Mouse (Mus musculus) brain, embryonic 14.5 days (tissue): ENCODE results near the gene Msrb3.

Experiments used
- CTCF ChIP-seq: fragments of 200-500 bp; IDR thresholded peaks from 2 replicates; pipeline ENCODE4 v1.5.1; 2012; ENCODE audit warnings: inconsistent platforms, mild to moderate bottlenecking, moderate library complexity, borderline replicate concordance; ENCODE audit not compliant: insufficient read depth, insufficient read length; ENCODE audit errors: extremely low read depth
- POLR2A ChIP-seq: fragments of 200-500 bp; IDR thresholded peaks from 2 replicates; pipeline ENCODE4 v1.6.1; 2012; ENCODE audit warnings: mild to moderate bottlenecking, inconsistent platforms, borderline replicate concordance; ENCODE audit not compliant: poor library complexity, insufficient read depth, insufficient read length, severe bottlenecking; ENCODE audit errors: extremely low read depth

- TF ChIP-seq CTCF (no peak), POLR2A (no peak)
Measured at GRCm38 (mm10) chr10:120810053-120810696, 88.7 kb downstream of the Msrb3 start.
